8 mouse cellular contexts compared by ENCODE assay signal in the genomic region with DNA sequence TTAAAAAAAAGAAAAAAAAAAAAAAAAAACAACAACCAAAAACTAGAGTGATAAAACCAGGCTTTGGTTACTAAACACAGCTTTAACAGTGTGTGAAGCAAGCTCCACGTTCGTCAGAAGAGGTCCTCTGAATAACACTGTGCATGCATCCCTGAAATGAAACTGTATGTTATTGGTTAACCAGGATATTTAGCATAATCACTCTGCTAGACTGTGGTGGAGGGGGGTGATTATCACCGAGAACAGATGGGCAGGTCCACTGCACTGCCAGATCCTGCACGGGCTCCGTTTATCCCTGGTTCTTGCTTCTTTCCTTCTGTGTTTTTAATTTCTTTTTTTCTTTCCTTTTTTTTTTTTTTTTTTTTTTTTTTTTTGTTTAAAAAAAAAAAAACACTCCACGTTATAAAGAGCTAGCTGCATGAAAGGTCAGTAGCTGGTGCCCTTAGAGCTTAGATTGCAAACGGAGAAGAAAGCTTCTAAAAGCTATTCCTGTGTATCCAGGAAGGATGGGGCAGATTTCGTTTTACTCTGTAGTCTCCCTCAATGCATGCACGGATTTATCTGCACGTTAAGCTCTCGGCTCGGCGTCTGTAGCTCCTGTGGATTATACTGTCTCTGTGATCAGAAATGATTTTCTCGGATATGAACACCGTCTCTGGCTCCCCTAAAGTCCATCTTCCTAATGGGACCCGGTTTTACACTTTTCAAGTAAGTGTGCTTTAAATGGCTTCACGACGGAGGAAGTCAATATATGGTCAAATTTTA.
DNase-seq lines count a peak whose midpoint lies in the region; ATAC-seq and TF ChIP-seq lines count a peak whose summit lies in the region.

No protein-coding gene starts in this region.

- no peaks in the 10 kb centered on the region for H3K4me1 ChIP-seq in lung, embryonic 14.5 days (ENCODE audit: insufficient read depth)
- no peaks in the 10 kb centered on the region for H3K4me1 ChIP-seq in embryonic facial prominence, embryonic 13.5 days
- H3K4me1 ChIP-seq in neural tube, embryonic 13.5 days (replicated peaks) = peaks cover 15% of the 10 kb centered on the region; the same call in 1 of the 2 replicates
- H3K4me1 ChIP-seq in thymus, adult 2 months (replicated peaks; ENCODE audit: control insufficient read depth, insufficient read depth, low read length) = no peaks in the 10 kb centered on the region
- no peaks in the 10 kb centered on the region for H3K4me1 ChIP-seq in heart, adult 2 months (ENCODE audit: control insufficient read depth, insufficient read depth, low read length)

- DNase-seq in lung, embryonic 14.5 days = peak; percentile 38
- DNase-seq in lung, postnatal 14 days = no peak
- peak; percentile 30 for DNase-seq in kidney, postnatal 14 days
- no peak for DNase-seq in thymus, adult 2 months
- DNase-seq in adrenal gland, adult 8-10 months = no peak
- DNase-seq in heart, adult 2 months = no peak

- H3K9ac ChIP-seq in lung, embryonic 14.5 days = no peak overlapping the region
- H3K9ac ChIP-seq in embryonic facial prominence, embryonic 13.5 days = no peak overlapping the region
- 0 out of 2 replicates have a peak overlapping the region, but pooled peaks have one; percentile 26 for H3K9ac ChIP-seq in neural tube, embryonic 13.5 days
- H3K9ac ChIP-seq in heart, adult 2 months (ENCODE audit: low read depth, low read length) = no peak overlapping the region

- no peak for TF ChIP-seq POLR2A in thymus, adult 2 months (IDR thresholded peaks at IDR 0.05; ENCODE audit: control insufficient read depth, extremely low read depth, insufficient read depth, low read length, poor library complexity)
- TF ChIP-seq POLR2A in heart, adult 2 months (IDR thresholded peaks at IDR 0.05; ENCODE audit: insufficient read depth, low read depth, low read length) = no peak

- WGBS in lung, embryonic 14.5 days = 31% methylated on average over 18 of the region's 18 CpGs
- WGBS in embryonic facial prominence, embryonic 13.5 days = 48% methylated on average over 18 of the region's 18 CpGs
- 47% methylated on average over 18 of the region's 18 CpGs for WGBS in neural tube, embryonic 13.5 days
- WGBS in thymus, adult 2 months = 78% methylated on average over 18 of the region's 18 CpGs
- 60% methylated on average over 18 of the region's 18 CpGs for WGBS in heart, adult 2 months

- no peaks in the 10 kb centered on the region for H3K9me3 ChIP-seq in lung, embryonic 14.5 days (ENCODE audit: low read depth, low read length)
- H3K9me3 ChIP-seq in embryonic facial prominence, embryonic 13.5 days = no peaks in the 10 kb centered on the region
- no peaks in the 10 kb centered on the region for H3K9me3 ChIP-seq in neural tube, embryonic 13.5 days

- no peak for TF ChIP-seq CTCF in lung, embryonic 14.5 days (IDR thresholded peaks at IDR 0.05; ENCODE audit: low read depth)
- no peak for TF ChIP-seq CTCF in thymus, adult 2 months (IDR thresholded peaks at IDR 0.05; ENCODE audit: borderline replicate concordance, control insufficient read depth, extremely low read depth, insufficient read depth, low read length, poor library complexity)
- no peak for TF ChIP-seq CTCF in heart, adult 2 months (IDR thresholded peaks at IDR 0.05)

- no peaks in the 10 kb centered on the region for H3K36me3 ChIP-seq in lung, embryonic 14.5 days (ENCODE audit: insufficient read depth)
- no peaks in the 10 kb centered on the region for H3K36me3 ChIP-seq in embryonic facial prominence, embryonic 13.5 days
- no peaks in the 10 kb centered on the region for H3K36me3 ChIP-seq in neural tube, embryonic 13.5 days
- no peaks in the 10 kb centered on the region for H3K36me3 ChIP-seq in thymus, adult 2 months (ENCODE audit: control insufficient read depth, insufficient read depth, low read length)
- no peaks in the 10 kb centered on the region for H3K36me3 ChIP-seq in heart, adult 2 months (ENCODE audit: control insufficient read depth, insufficient read depth, low read length)

- no peaks in the 10 kb centered on the region for H3K79me2 ChIP-seq in heart, adult 2 months (replicated peaks; ENCODE audit: control insufficient read depth, insufficient read depth, low read length)

- TF ChIP-seq EP300 in heart, adult 2 months (IDR thresholded peaks at IDR 0.05; ENCODE audit: insufficient read depth, low read depth, low read length) = no peak

- no peaks in the 10 kb centered on the region for H3K27me3 ChIP-seq in lung, embryonic 14.5 days (ENCODE audit: insufficient read depth, low read length)
- H3K27me3 ChIP-seq in embryonic facial prominence, embryonic 13.5 days = no peaks in the 10 kb centered on the region
- H3K27me3 ChIP-seq in neural tube, embryonic 13.5 days = no peaks in the 10 kb centered on the region
- no peaks in the 10 kb centered on the region for H3K27me3 ChIP-seq in thymus, adult 2 months (ENCODE audit: control insufficient read depth, insufficient read depth, low read length)
- no peaks in the 10 kb centered on the region for H3K27me3 ChIP-seq in heart, adult 2 months (ENCODE audit: control insufficient read depth, insufficient read depth, low read length)

- H3K4me3 ChIP-seq in lung, embryonic 14.5 days (ENCODE audit: low read depth, low read length) = peak overlapping the region; percentile 27
- H3K4me3 ChIP-seq in embryonic facial prominence, embryonic 13.5 days = peak overlapping the region; percentile 3; the same call in 1 of the 2 replicates
- peak overlapping the region; percentile 16; the same call in 1 of the 2 replicates for H3K4me3 ChIP-seq in neural tube, embryonic 13.5 days
- no peak overlapping the region for H3K4me3 ChIP-seq in thymus, adult 2 months (ENCODE audit: control insufficient read depth, insufficient read depth, low read length)
- no peak overlapping the region for H3K4me3 ChIP-seq in heart, adult 2 months

- ATAC-seq in lung, embryonic 14.5 days (ENCODE audit: insufficient read depth) = peak; percentile 68; the same call in 1 of the 2 replicates
- ATAC-seq in embryonic facial prominence, embryonic 13.5 days (ENCODE audit: insufficient number of reproducible peaks, insufficient read depth, low FRiP score, low TSS enrichment, low read depth) = no peak
- ATAC-seq in neural tube, embryonic 13.5 days (ENCODE audit: low read depth) = peak; percentile 92

- H3K27ac ChIP-seq in lung, embryonic 14.5 days (ENCODE audit: low read depth) = no peak overlapping the region
- no peak overlapping the region for H3K27ac ChIP-seq in embryonic facial prominence, embryonic 13.5 days
- no peak overlapping the region for H3K27ac ChIP-seq in neural tube, embryonic 13.5 days (replicated peaks)
- no peak overlapping the region for H3K27ac ChIP-seq in thymus, adult 2 months (ENCODE audit: control insufficient read depth, insufficient read depth, low read length)
- no peak overlapping the region for H3K27ac ChIP-seq in heart, adult 2 months

- H3K4me2 ChIP-seq in lung, embryonic 14.5 days = peak overlapping the region; percentile 53
- peak overlapping the region; percentile 41 for H3K4me2 ChIP-seq in embryonic facial prominence, embryonic 13.5 days
- peak overlapping the region; percentile 41 for H3K4me2 ChIP-seq in neural tube, embryonic 13.5 days

- intact Hi-C loops in heart, adult 2 months (cut with DNase I) = no loop called here

Comparison
In these comparisons a context has a peak if more than half of its experiments do, and no peak if none do; other contexts are left out.
1. DNase-seq: peak in lung, embryonic 14.5 days (single experiment) and kidney, postnatal 14 days (single experiment); none in lung, postnatal 14 days (single experiment), thymus, adult 2 months (single experiment), adrenal gland, adult 8-10 months (single experiment) and heart, adult 2 months (0 of 2).
2. H3K4me3 ChIP-seq: peak in lung, embryonic 14.5 days (single experiment), embryonic facial prominence, embryonic 13.5 days (single experiment) and neural tube, embryonic 13.5 days (single experiment); none in thymus, adult 2 months (single experiment) and heart, adult 2 months (single experiment).
3. Peak in every context shown above with its lines, with median percentiles within 50 percentile points of each other: H3K4me2 ChIP-seq.